Mouse (Mus musculus) T-helper 1 cell (primary cell): ENCODE measurements around the gene Eri3.

Experiments
- in situ Hi-C: fragments of 300-600 bp; cut with MboI, MseI; formaldehyde crosslinking; loops from one replicate; pipeline ENCODE4 v1.15.1; 2025; ENCODE audit warnings: high pct_unique_total_duplicates

Eri3 gene

DNA sequence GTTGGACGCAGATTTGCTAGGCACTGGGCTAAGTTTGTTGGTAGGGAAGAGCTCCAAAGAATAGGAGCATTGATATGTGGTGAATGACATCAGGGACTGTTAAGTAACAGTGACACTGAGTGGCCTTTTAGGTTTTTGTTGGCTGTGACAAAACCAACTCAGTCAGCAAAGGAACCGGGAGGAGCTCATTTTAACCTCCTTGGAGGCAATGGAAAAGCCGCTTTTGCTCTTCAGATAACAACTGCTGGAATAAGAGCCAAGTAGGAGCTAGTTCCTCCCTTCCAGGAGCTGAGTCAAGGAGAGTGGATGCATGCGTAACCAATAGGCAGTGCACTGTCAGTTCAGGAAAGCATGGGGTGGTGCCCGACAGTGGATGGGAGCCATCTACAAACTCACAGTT, 20.8 kb downstream of the Eri3 start:
- in situ Hi-C loops = no loop called here

- in situ Hi-C loops = no loop called here
Observed at GRCm38 (mm10) chr4:117577579-117577978, 27.4 kb downstream of the Eri3 start.

GRCm38 (mm10) chr4:117581626-117582025, 31.5 kb downstream of the Eri3 start:
- in situ Hi-C loops = no loop called here

GRCm38 (mm10) chr4:117585995-117586394, 35.8 kb downstream of the Eri3 start:
- in situ Hi-C loops = no loop called here

- in situ Hi-C loops = no loop called here
Observed at GRCm38 (mm10) chr4:117587447-117587846, 37.3 kb downstream of the Eri3 start.

- in situ Hi-C loops = no loop called here
Observed at GRCm38 (mm10) chr4:117589081-117589660, 39.0 kb downstream of the Eri3 start.

- in situ Hi-C loops = no loop called here
Observed at GRCm38 (mm10) chr4:117590781-117591180, 40.6 kb downstream of the Eri3 start.

DNA sequence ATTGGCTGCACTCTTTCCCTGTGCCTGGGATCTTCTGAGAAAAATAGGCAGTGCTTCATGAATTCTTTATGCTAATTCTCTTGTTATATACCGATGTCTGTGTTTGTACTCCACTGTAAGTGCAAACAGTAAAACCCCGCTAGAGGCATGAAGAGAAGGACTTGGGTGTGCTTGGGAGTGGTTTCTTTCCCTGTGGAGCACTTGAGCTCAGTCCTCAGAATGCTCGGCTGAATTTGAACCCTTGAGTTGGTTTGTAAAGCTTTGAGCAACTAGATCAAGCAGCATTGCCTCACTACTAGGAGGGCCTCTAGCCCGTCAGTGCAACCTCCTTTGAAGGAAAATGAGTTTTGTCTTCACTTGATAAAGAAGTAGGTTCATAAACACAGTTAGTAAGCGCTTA, 42.0 kb downstream of the Eri3 start:
- in situ Hi-C loops = no loop called here

DNA sequence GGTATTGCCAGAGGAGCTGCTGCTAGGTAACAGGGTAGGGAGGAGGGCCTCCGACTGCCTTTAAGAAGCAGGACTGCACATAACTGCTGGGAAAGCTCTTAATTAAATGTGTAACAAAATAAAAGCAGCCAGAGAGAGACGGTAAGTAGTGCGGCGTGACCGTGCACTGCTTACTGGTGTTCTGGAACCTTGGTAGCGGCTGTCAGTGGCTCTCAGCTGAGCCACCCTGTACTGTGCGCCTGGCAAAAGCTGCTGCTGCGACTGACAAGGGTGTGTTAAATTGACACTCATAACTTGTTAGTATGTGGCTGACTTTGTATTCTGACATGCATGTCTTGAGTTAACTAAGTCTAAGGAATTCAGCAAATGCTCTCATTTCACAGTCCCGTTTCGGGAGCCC, 45.1 kb downstream of the Eri3 start:
- in situ Hi-C loops = no loop called here

DNA sequence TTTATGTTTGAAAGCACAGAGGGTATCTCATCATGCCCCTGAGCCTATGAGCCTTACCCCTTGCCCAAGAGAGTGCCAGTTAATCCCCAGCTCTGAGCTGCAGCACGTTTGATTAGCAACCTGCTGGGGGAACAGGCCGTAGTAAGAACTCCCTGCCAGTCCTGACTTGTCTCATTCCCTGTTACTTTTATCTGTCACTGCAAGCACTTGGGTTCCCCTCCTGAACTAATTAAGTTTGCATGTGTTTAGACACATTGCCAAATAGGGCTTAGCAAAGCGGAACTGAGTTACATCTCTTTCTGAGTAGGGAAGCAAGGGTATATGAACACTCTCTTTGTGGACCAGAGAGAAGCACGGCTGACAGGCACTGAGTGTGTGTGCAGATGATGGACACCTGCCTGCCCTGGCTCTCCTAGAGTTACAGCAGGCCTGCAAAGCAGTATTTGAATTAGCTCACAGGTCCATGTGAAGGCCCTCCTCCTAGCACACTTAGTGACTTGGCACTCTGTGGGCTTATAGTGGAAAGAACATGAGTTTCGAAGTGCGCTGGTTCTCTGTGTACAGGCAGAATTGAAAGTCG, 49.9 kb downstream of the Eri3 start:
- in situ Hi-C loops = no loop called here

GRCm38 (mm10) chr4:117601338-117601776, 51.2 kb downstream of the Eri3 start:
- in situ Hi-C loops = no loop called here

GRCm38 (mm10) chr4:117605099-117605953, 55.2 kb downstream of the Eri3 start:
- in situ Hi-C loops = no loop called here

- in situ Hi-C loops = no loop called here
Observed at GRCm38 (mm10) chr4:117605954-117606227, 55.7 kb downstream of the Eri3 start.

- in situ Hi-C loops = no loop called here
Observed at GRCm38 (mm10) chr4:117606831-117607610, 56.9 kb downstream of the Eri3 start.

DNA sequence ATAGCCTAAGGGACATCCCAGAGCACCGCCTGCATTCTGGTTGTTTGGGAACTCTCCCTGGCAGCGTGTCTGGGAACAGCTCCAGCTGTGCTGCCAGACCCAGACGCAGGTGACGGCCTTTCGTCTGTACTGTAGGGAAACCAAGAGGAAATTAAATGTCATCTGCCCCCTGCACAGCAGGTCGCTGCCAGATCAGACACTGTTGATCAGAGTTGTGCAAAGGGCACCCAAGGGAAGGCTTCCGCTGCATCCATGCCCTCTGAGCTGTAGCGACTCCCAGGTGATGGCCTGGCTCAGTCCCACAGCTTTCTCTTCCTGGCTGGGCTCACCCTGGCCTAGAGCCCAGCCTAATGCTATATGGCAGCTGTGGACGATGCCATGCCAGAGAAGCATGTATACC, 58.1 kb downstream of the Eri3 start:
- in situ Hi-C loops = no loop called here

GRCm38 (mm10) chr4:117609371-117610039, 59.3 kb downstream of the Eri3 start:
- in situ Hi-C loops = no loop called here

DNA sequence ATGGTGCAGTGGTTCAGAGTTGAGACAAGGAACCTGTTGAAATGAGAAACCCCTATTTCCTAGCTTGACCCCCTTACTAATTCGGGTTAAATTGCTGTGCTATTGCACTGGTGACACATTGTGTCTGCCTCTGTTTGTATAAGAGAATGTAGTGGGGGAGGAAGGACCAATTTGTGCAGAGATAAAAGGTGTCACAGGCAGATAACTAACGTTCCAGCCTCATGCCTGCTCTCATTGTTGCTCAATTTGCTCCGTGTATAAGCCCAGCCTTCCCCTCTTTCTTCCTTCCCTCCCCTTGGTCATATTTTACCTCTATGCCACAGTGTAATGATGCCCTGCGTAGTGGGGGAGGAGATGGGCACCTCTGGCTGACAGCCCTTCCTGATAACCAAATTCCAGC, 61.2 kb downstream of the Eri3 start:
- in situ Hi-C loops = no loop called here

GRCm38 (mm10) chr4:117611814-117612213, 61.6 kb downstream of the Eri3 start:
- in situ Hi-C loops = no loop called here

GRCm38 (mm10) chr4:117612713-117613112, 62.5 kb downstream of the Eri3 start:
- in situ Hi-C loops = no loop called here

DNA sequence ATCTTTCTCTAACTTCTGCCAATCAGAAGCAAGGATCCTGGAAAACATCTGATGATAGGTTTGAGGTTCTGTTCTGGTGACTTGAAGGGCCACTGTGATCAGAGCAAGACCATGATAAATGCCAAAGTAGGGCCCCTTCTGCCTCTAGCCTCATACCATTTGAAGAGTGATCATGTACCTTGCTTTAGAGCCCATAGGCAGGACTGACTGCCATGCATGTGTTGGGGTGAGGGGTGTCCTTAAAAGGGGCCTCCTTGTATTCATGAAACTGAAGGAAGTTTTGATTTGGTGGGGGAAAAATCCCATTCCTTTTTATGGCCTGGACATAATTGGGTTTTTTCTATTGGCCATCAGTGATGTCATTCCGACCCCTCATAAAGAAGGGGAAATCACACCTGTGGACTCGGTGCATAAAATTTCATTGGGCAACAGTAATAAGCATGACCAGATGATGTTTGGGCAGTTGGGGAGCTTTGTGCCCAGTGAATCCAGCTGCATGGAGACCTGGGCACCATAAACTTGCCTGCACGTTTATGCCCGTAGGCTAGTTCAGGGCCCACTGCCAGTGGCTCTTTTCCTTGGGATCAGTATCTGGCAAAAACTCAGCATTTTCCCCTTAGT, 63.1 kb downstream of the Eri3 start:
- in situ Hi-C loops = no loop called here

DNA sequence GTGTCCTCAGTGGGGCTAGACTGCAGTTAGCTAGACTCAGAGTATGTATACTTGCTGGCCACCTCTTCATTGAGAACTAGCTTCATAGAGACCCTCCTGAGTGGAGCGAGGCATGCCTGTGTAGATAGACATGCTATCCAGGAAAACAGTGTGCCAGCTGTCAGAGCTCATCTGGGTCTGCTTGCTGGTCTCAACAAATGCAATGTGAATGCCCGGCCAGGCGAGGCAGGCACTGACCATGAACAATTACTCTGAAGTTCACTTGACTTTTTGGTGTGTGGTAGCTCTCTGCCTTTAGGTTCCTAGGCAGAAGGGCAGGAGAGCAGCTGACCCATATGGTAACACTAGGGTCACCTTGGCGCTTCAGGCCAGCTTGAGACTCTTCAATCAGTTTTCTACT, 66.4 kb downstream of the Eri3 start:
- in situ Hi-C loops = no loop called here
